Mouse (Mus musculus): Measurements from ENCODE around the gene Klhl31.

DNA sequence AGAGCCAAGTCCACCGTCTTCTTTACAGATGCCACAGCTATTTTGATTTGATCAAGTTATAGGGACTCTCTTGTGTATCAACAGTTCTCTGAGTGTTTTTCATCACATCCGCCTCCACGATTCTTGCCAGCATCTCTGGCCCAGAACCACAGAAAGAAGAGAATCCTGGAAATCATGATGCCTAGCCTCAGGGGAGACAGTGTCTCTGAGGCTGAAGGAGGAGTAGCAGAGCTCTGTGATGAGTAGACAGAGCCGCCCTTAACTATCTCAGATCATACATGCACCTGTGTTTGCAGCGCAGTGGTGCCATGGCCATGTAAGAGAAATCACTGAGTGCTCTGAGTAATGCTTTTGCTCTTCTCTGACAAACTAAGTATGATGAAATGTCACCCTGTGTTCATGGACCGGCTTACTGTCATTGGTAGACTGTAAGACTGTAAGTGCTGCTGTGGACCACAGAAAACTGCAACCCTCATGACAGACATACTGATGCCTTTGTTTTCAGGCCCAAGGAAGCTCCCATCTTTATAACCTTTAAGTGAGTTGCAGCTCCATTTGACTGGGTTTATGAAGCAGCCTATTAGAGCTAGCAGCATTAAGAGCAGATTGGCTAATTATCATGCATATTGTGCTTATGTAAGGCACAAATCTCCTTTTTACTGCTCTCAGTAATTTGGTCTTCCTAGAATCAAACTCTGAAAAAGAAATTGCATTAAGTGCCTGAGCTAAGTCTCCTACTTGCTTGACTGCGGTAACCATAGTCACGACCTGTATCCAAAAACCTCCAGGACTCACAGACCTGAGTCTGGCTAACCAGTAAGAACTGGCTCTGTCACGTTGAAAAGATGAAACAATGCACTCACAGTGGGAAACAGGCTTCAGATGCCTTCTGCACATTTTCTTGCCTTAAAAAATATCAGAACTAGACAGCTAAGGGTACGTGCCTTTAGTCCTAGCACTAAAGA lies 33.7 kb upstream of the Klhl31 start:
- TF ChIP-seq CTCF (IDR thresholded peaks at IDR 0.05) (no peak), EP300 (IDR thresholded peaks at IDR 0.05) (no peak)

All from lung, postnatal 0 days (tissue).